Mouse (Mus musculus) T-helper 1 cell (primary cell): ENCODE results near the gene Bnip2.
"Not testable (repeated sequence)": the region's sequence is repeated elsewhere in the genome, so short reads cannot be mapped to it uniquely, and the experiment has no call there.

Experiments
- in situ Hi-C: fragments of 300-600 bp; cut with MboI, MseI; formaldehyde crosslinking; loops from one replicate; pipeline ENCODE4 v1.15.1; 2025; ENCODE audit warnings: high pct_unique_total_duplicates

Bnip2 gene

DNA sequence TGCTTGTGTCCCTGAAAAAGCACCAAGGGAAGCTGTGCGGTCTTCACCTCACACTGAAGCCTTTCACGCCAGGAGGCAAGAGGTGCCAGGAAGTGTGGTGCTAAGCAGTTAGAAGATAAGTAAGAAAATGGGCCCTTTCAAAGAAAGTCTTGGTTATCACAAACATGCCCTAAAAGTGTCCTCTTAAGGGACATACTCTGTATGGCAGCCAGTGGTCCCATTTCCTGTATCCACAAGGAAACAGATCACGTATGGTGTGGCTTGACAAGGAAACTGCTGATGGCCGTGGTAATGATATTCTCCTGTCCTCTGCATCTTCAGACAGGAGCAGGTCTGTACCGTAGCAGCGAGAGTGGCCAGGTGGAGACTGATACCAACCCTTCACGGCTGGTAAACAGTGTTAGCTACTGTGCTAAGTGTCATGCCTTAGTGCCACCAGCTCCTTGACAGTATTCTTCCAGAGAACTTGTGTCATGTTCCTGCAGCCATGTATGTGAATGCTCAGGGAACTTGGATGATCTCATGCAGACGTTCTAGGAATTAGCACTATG, 20.6 kb downstream of the Bnip2 start:
- in situ Hi-C loops = no loop called here

DNA sequence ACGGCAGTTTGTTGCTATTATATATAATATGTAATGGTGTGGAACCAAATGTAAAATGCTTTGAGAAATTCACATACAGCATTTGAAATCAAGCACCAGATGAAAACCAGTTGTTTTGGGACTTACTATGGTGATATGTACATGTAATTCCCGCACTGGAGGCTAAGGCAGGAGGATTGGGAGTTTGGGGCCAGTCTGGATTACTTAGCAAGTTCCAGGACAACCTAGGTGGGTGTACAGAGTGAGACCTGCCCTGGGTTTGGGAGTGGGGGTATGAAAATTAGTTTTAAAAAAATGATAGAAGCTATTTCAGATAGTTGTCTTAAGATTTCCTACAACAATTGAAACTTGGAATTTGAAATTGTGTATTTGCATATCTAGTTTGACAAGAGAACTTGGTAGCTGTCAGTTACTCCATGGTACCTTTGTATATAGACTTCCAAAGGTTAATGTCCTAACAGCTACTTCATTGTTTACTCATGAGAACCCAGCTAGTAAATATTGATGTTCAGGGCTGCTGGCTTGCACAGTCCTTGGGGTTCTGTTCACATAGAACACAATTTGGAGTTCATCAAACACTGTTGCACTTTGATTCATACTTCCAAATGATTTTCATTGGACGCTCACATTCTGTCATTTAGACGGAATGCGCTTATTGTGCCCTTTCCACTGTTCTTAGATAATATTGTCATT, 21.7 kb downstream of the Bnip2 start:
- in situ Hi-C loops = no loop called here

DNA sequence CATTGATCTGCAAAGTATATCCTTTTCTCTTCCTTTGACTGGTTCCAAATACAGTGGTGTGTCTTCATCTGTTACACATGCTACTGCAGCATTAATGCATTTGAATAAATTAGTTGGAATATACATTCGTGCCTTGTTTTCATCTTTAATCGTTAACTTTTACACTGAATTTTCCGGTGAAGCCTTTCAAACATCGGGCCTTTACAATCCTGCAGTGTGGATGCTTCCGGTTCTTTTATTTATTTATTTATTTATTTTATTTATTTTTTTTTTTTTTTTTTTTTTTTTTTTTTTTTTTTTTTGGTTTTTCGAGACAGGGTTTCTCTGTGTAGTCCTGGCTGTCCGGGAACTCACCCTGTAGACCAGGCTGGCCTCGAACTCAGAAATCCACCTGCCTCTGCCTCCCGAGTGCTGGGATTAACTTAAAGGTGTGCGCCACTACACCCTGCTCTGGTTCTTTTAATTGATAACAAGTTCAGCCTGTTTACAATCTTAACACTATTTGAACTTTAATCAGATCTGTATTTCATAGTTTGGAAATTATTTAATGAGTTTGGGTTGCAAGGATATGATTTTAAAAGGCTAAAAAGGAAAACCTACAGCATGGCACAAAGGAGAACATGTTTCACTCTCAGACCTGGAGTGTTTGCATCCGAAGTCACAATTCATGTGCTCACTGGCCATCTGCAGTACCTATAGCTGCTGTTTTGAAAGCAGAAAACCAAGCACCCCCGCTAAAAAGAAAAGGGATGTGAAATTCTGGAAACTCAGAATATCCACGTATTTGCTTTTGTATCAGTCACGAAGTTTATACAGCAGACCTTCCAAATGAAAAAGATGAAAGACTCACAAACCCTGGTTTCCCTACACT, 22.5 kb downstream of the Bnip2 start:
- in situ Hi-C loops = no loop called here

DNA sequence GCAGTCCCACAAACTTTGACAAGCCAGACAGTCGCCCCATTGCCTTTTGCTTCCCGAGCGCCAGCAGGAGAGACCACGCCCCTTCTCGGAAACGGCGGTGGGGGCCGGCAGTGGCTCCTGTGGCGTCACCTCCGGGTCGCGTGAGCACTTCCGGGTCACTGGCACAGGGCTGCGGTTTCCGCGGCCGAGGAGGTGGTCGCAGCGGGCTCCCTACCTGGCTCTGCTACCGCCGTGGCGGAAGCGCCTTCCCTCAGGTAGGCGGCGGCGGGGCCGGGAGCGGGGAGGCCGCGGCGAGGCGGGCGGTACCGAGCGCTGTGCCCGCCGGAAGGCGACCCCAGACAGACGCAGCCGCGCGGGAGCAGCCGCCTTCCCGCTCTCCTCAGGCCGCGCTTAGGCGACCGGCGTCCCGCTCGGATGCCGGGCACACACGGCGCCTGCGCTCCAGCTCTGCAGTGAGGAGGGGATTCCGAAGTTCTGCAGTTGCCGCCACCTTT, 23.2 kb downstream of the Bnip2 start, which contains the start of gene Gtf2a2:
TSS of gene Gtf2a2 (plus strand) at position 143 of the 494 bp plus-strand sequence.
- in situ Hi-C loops = no loop called here

DNA sequence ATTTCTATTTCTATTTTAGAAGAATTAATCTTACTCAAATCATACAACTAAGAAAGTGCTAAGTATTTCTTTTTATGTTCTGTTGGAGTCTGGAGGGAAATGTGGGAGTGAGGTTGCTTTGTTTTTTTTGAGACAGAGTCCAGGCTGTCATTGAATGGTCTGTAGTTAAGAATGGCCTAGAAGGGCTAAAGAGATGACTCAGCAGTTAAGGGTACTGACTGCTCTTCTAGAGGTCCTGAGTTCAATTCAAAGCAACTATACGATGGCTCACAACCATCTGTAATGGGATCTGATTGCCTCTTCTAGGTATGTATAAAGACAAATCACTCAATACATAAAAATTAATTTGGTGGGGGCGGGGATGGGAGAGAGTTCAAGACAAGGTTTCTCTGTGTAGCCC, 26.4 kb downstream of the Bnip2 start:
- in situ Hi-C loops = no loop called here

DNA sequence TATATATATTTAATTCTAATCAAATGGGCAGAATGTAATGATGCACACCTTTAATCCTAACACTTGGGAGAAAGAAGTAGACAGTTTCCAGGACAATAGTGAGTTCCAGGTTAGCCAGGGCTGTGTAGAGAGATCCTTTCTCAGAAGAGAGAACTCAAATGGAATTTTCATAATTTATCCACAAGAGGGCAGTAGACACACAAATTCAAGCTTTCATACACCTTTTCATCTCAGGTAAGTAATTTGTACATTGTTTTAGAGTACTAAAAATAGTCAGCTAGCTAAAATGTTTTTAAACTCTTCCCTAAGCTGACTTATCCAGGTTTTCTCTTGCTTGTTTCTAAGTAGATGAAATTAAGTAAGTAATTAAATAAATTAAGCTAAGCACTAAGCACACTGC, 29.6 kb downstream of the Bnip2 start:
- in situ Hi-C loops = no loop called here

DNA sequence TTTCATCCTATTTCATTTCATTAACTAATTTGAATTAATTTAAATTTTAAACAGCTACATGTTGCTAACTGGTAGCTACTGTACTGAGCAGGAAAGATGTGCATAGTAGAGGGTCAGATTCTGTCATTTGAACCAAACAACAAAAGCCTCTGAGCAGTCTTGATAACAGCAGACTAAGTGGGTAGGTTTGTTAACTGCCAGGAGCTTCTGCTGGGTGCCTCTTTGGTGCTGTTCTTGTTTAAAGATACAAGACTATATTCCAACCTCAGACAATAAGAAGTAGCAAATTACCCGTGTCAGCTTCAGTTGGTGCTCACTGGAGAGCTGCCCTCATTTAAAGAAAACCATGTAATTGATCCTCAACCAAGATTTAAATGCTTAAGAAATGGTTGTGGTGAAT, 32.3 kb downstream of the Bnip2 start:
- in situ Hi-C loops = no loop called here

DNA sequence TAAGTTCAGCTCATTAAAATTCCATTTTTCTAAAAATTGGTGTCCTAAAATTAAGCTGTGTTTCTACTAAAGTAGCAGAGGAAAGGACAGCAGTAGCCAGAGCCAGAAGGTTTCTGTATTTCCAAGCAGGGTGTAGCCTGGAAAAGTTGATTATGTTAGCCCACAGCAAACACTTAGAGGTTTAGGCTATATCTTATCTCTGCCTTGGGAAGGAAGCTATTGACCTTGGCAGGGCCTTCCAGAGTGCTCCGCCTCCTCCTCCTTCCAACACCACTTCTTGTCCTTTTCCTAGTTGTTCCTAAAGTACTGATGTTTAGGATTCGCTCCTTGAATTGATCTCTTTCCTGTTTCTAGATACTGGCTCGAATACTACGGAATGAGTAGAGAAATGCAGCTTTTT, 32.8 kb downstream of the Bnip2 start:
- in situ Hi-C loops = no loop called here

DNA sequence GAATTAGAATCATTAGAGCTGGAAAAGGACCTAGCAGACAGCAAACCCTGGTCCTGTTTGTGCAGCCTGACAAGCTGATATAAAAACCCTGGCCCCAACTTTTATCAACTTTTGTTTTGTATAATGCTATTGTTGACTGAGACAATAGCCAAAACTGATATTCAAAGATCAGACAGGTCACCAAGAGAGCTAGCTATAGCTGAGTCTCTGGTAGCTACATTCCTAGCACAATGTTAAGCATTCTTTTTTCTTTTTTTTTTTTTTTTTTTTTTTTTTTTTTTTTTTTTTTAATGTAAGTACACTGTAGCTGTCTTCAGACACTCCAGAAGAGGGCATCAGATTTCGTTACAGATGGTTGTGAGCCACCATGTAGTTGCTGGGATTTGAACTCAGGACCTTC, 34.3 kb downstream of the Bnip2 start:
- in situ Hi-C loops = not testable (repeated sequence)

DNA sequence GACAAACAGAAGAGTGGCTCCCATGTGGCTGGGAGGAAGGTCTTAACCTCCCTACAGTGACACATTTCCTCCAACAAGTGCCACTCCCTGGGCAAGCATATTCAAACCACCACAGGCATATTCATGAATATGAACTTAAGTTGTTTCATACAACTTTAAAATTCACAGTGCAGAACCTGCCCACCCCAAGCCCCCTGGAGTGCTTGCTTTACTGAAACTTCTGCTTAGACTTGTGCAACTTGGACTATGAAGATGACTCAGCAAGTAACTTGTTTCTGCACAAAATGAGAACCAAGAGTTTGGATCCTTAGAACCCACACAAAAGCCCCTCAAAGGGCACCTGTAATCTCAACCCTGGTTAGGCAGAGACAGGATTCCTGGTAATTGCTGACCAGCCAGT, 35.4 kb downstream of the Bnip2 start:
- in situ Hi-C loops = loop anchor here (5.0 kb wide), 1 partner anchor 53 kb away; no protein-coding TSS in a partner anchor

DNA sequence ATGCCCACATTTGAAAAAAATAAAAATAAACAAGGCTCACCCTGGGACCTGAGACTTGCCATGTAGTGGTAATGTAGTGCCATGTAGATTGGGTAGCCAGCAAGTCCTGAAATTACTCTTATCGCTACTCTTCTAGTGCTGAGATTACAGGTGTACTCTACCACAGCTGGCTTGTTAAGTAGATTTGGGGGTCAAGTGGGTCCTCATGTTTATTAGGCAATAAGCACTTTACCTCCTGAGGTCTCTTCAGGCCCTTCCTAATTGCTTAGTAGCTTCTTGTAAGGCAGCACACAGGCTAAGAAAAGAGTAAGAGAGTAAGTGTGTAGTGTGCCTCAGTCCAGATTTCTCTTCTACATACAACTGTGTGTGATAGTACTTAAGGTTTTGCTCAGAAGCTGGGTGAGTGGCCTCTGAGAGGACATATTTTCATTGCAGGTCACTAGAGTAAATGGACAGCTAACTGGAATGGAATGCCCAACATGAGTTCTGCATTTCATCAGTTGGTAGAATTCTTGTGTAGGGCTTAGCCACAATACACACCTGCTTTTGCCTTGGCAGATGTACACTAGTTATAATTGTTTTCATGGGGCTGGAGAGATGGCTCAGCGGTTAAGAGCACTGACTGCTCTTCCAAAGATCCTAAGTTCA, 36.2 kb downstream of the Bnip2 start:
- in situ Hi-C loops = loop anchor here (5.0 kb wide), 1 partner anchor 52 kb away; no protein-coding TSS in a partner anchor

DNA sequence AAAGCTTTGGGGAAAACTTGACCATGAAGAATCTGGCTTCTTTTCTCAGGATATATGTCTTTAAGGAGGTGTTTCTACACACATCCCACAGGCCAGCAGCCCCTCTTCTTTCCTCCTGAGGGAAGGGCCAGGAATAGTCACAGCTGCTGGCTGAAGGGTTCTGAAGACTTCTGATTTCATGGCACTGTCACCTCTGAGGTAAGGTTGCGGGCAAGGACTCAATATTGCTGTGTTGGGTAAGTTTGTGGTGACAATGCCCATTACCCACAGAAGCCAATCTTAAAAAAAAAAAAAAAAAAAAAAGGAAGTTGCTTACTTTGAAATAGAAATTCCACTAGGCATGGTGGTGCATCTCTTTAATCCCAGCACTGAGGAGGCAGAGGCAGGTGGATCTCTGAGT, 42.9 kb downstream of the Bnip2 start:
- in situ Hi-C loops = no loop called here

DNA sequence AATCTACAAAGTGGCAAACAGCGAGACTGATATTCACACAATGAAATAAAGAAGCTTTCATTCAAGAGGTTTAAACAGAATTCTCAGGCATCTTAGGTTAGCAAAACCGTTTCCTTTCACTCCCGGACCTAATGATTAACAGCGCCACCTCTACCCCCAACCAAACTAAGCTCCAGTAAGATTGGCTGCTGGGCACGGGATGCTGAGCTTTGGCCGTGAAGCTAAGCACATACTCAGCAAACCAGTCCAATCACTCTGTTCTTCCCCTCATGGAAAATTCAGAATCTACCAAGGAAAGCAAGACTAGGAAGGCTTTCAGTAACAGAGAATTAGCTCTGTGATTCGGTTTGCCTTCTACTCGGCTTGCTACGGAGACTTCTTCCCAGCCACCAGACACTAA, 43.8 kb downstream of the Bnip2 start:
- in situ Hi-C loops = no loop called here

DNA sequence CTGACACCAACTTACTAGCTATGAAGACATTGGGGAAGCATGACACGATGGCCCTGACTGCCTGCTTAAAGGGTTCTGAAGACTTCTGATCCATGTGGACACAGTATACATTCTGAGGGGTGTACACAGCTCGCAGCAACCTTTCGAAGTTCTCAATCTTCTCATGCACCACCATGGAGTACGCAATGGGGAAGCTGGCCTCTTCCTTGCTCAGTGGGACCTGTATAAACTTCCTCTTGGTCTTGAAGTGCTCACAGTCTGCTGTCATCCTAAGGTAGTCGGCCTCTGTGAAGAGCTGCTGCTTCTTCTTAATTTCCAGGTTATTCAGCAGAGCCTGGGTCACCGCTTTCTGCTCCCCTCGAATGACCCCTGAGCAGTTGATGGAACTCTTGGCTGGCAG, 45.4 kb downstream of the Bnip2 start:
- in situ Hi-C loops = no loop called here

DNA sequence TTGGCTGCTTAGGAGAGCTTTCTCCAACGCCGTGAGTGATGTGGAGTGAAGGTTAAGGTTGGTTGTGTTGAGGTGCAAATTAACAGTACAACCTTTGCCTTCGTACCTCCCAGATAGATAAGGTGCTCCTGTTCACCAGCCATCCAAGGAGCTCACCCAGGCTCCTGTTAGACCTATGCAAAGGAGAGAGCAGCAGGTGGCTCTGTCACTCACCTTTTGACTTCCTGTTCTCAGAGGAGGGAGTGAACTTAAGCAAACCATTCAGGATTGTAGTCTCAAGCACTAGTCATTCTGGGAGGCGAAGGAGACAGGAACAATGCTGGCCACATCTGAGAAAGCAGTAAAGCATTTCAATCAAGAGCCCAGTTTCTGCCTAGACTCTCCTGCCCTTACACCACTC, 47.4 kb downstream of the Bnip2 start:
- in situ Hi-C loops = no loop called here

DNA sequence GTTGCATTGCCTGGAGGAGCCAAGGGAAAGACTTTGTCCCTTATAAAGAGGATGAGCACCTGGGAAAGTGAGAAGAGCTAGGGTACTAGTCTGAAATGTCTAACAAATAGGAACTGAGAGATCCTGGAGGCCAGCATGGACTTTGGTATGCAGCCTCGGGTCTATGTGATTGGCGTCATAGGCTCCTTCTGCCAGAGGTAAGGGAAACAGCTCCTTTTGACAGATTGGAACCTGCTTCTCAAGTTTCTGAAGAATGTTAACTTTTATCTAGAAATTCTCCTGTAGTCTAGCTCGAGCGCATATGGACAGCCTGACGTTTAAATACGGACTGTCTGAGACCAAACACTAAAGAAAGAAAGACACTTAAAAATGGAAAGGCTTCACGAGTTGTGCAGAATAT, 48.7 kb downstream of the Bnip2 start, which contains the start of gene Gcnt3:
TSS of gene Gcnt3 (minus strand) at position 101 of the 400 bp plus-strand sequence.
- in situ Hi-C loops = no loop called here

DNA sequence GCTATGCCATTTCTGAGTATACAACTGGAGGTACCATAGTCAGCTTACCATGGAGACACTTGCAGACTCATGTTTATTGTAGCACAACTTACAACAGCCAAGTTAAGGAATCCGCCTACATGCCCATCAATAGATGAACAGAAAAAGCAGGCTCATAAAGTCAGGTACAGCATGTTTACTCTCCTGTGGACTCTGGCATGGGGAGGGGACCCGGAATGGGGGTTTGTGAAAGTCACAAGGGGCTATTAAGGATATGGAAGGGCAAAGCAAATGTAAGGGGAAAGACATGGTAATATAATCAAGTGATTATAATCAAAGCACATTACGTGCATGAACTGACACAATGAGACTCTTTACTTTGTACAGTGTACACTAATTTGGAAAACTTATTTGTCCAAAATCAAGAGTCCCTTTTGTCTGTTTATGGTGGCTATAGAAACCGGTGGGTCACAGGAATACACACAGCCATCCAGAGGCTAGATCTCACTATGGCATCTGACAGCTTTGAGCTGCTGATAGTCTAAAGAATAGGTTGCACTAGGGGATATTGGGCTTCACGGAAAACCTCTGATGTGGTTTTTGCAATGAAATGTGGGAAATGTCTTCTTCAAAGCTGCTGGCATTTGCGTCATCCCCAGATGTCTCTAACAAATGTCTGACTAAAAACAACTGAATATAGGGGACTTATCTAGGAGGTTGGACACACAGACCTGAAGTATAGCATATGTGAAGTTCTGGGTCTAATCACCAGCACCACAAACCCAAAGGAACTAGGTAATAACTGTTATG, 50.5 kb downstream of the Bnip2 start:
- in situ Hi-C loops = no loop called here

DNA sequence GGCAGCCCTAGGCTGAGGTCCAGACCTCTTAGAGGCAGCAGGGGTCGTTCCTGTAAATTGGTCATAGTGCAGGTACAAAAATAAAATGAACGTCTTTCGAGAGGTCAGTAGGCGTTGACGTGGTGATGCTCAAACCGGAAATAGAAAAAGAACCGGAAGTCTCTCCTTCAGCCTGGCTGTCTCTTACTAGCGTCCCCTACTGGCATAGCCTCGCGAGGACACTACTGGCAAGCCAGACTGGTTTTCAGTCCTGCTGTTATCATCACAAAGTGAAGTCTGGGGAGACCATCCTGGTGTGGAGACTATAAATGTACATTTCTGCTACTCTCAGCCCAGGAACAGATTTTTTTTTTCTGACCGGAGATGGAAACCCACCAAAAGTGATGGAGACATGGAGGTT, 51.3 kb downstream of the Bnip2 start:
- in situ Hi-C loops = no loop called here

DNA sequence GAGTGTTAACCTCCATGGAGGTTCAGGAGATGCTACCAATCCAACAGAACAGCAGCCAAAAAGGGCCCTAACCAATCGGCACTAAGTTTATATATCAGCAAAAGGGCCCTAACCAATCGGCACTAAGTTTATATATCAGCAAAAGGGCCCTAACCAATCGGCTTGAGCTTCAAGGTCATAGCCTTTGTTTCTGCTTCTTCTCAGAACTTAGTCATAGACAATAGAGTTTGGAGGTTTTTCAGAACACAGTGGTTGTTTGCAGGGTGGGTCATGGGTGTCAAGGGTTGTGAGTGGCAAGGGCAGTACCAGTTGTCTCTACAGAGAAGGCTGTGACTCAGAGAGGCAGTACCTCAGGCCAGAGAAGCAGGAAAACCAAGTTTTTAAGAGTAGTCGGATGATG, 52.9 kb downstream of the Bnip2 start:
- in situ Hi-C loops = no loop called here

DNA sequence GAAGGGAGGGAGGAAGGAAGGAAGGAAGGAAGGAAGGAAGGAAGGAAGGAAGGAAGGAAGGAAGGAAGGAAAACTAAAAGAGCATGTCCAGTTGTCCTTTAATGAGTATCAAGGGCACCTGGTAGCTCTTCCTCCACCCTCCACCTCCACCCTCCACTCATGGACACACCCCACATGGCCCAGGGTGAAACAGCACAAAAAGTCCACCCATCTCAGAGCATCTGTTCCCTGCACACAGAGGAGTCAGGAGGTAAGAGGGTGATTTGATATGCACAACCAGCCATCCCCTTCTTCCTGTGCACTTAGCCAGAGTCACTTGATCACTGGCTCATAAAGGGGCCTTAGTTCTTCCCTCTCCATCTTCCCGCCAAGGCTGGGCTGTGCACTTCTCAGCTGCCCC, 53.7 kb downstream of the Bnip2 start:
- in situ Hi-C loops = no loop called here

DNA sequence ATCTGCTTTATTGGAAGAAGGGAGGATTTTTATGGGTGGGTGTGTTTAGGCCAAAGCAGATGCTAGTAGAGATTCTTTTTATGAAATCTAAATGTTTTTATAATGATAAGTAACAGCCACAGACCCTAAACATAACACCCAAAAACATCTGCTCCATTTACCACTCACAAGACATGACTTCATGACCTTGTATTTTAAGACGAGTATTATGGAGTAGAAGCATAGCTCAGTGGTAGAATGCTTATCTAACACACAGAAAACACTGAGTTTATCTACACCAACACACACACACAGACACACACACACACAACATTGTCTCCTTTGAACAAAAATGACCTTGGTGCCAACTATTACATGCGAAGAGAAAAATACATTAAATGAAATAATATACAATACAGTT, 55.6 kb downstream of the Bnip2 start:
- in situ Hi-C loops = loop anchor here (5.0 kb wide), 1 partner anchor 58 kb away; the partner anchor contains the start of gene Bnip2
